Mouse (Mus musculus) 3T3-L1 (cell line): Measurements from ENCODE around the gene Tas2r117.

Source experiments
- DNase-seq: peaks from one replicate; pipeline ENCODE4 v3.0.0-alpha.2; 2015; ENCODE audit warnings: low read depth, low spot score

Tas2r117 gene

DNA sequence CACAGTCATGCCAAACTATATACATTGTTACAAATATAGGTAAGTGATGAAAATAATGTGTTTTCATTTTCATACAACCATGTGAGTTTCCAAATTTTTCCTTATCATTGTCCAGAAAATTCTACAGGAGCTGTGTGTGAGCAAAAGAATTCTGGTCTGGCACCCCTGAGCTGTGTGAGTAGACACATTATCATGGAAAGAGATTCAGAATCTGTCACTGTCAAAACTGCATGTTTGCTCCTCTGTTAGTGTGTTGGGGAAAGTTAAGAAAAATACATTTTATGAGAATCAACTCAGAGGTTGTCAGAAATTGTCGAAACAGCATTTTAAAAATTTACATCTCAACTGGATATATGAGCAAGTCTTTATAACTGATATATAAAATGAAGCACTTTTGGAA is at the start of gene Tas2r117:
TSS of gene Tas2r117 (plus strand) at position 301 of the 400 bp plus-strand sequence.
- no peak for DNase-seq

DNA sequence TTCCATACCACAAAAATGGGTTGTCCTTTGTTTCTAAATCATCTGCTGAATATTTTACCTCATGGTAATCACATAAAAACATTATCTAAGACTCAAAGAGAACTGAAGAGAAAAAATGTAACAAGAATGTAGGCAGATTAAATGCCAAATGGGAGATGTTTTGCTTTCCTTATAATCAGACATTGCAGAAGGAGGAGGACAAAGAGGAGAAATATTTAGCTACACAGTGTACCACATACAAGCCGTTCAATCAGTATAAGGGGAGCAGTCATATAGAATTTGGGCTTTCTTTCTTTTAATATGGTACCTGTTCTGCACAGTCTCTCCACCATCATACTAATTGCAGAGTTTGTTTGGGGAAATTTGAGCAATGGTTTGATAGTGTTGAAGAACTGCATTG is 48.2 kb upstream of the Tas2r117 start, which contains the start of gene Tas2r124:
TSS of gene Tas2r124 (plus strand) at position 301 of the 400 bp plus-strand sequence.
- DNase-seq, result no peak

DNA sequence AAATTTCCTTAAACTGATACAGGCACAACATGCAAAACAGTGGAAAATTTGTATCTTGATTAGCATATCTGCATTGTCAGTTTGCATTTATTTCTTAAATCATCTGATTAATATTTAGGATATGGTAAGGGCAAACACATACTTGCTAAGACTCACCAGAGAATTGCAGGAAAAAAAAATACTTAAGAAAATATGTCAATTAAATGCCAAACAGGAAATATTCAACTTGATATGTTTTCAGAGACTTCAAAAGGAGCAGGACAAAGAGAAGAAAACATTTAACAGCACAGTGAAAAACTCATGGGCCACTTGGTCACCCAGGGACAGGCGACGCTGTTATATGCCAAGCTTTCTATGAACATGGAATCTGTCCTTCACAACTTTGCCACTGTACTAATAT is 40.8 kb upstream of the Tas2r117 start, which contains the start of gene Tas2r102:
TSS of gene Tas2r102 (plus strand) at position 301 of the 400 bp plus-strand sequence.
- DNase-seq, result no peak

DNA sequence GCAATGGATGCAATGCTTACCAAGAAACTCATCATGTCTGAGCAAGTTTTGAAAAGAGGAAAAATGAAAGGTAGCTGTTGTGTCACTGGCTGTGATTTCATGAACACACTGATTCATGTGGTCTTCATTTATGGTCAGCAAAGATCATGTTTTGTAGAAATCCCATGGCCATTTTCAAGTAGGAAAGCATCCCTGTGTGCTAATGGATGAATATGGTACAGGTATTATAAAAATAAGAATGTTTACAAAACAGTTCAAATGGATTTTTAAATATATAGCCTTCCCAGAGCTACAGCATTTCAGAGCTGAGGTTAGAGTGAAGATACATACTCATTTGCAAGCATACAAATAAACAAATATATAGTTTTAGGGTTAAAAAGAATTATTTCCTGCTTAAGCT is 24.6 kb upstream of the Tas2r117 start, which contains the start of gene Tas2r136:
TSS of gene Tas2r136 (minus strand) at position 101 of the 400 bp plus-strand sequence.
- no peak for DNase-seq

DNA sequence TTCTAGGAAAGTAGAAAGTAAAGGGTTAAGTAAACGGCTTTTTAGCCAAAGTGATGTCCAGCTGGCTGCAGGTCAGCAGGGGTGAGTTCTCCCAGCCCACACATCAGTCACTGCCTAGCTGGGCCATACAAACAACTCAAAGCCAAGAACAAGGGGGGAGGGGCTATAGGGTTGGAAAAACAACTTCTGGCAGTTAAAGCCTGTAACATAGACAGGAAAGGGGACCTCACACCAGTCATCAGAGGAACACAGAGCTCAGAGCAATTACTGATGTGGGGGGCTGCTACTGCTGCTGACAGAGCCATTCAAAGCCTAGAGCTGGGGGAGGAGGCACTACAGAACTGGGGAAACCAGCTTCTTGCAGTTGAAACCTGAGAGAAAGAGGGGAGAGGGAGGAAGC is 7.2 kb upstream of the Tas2r117 start:
- DNase-seq, result no peak

DNA sequence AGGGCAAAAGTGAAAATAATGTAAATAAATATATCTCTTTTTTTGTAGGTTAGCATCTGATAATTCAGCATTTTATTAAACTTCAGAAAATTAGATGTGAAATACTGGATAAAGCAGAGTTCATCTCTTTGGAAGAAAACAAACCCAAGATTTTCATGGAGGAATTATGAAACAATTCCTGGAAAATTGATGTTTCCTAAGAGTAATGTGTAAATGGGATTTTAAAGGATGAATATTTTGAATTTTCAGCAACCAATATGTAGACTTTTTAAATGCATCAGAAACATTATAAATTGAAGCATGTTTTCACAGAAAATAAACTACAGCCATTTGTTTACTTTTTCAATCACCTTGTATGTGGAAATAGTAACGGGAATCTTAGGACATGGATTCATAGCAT is 44.2 kb downstream of the Tas2r117 start, which contains the start of gene Tas2r123:
TSS of gene Tas2r123 (plus strand) at position 301 of the 400 bp plus-strand sequence.
- DNase-seq, result no peak
